Mouse (Mus musculus): ENCODE results near the gene Nrp2.

GRCm38 (mm10) chr1:62734420-62734931 is 31.4 kb downstream of the Nrp2 start:
- TF ChIP-seq CTCF (IDR thresholded peaks at IDR 0.05; ENCODE audit: control insufficient read depth, insufficient read depth, insufficient replicate concordance, low read depth, low read length), result no peak
- no peak for TF ChIP-seq POLR2A (IDR thresholded peaks at IDR 0.05; ENCODE audit: control insufficient read depth, low read depth, low read length)
